Mouse (Mus musculus) spleen, embryonic (tissue): ENCODE data around the gene Armcx5.
"Not testable (repeated sequence)": the region's sequence is repeated elsewhere in the genome, so short reads cannot be mapped to it uniquely, and the experiment has no call there.

Source experiments
- CTCF ChIA-PET: fragments of 350-600 bp; sonication (Branson Sonifier 250); formaldehyde crosslinking; loops from one replicate; lab custom pipeline; 2022; lab: Charles Lee

Gene Armcx5

DNA sequence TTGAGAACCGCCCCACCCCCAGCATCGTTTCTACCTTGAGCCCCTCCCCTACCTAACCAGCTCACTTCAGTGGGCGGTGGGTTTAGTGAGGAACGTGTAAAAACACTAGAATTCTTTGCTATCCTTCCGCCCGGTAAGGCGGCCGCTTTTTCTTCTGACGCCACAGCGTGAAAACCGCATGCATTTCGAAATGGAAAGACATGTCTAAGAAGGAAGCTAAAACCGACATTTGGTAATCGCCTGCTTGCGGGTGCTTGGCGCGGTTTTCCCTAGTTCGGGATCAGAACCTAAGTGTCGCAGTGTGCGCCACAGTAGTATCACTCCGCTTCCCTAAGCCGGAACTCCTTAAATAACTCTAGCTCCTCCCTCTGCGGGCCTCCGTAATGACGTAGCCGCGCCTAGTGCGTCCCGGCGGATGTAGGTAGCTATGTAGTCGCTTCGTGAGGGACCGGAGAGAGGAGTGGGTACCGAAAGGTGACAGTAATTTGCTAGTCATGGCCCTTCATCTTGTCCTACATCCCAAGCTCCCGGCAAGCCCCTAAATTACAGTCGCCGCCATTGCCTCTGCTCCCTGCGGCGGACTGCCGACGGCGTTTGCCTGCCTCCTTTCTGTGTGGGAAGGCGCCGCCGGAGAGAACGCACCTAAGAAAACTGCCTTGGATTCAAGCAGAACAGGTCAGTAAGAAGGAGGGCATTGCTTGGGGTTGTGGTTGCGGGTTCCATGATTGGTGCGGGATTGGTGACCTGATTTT is at the start of gene Armcx5, which contains the start of gene Gprasp1:
Armcx5 (plus strand) TSS at position 430 of the 752 bp plus-strand sequence.
Gprasp1 (plus strand) TSS at position 430 of the 752 bp plus-strand sequence.
- CTCF ChIA-PET: interaction anchor here (0.6 kb wide), 1 partner anchor 55 kb away, joined by 3 read pairs; no protein-coding TSS in a partner anchor

DNA sequence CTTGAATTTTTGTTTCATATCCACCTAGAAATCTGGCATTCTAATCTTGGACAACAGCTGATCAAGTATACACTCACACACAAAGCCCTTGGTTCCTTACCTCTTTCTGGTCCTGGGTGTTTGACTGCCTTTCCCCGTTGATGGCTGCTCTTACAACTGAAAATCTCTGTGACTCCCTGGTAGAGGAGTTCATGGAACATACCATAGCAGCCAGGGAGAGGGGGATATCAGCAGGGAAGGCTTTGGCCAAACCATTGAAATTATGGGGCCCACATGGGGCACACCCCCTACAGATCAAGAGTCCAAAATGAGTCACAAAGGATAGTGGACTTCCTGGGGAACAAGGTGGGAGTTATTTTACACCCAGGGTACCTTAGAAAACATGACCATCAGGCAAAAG is 48.9 kb upstream of the Armcx5 start, which contains the start of gene Tcp11x2:
Tcp11x2 (minus strand) TSS at position 158 of the 400 bp plus-strand sequence.
- CTCF ChIA-PET: no interaction called here

DNA sequence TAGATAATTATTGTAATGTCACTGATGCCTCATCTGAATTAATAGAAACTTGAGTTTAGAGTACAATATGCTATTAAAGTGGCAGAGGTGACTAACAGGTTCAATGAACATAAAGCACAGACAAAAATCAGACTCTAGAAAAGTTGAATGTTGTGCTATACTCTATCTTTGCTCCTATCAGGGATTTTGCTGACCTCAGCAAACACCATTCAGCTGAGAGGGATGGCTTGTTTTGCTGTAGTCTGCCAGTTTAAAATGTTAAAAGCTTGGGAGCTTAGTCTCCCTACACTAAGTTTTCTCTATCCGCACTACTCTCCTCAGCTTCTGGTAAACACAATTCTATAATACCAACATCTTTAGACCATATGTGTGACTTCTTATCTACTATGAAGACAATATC is 39.4 kb upstream of the Armcx5 start:
- CTCF ChIA-PET: no interaction called here

DNA sequence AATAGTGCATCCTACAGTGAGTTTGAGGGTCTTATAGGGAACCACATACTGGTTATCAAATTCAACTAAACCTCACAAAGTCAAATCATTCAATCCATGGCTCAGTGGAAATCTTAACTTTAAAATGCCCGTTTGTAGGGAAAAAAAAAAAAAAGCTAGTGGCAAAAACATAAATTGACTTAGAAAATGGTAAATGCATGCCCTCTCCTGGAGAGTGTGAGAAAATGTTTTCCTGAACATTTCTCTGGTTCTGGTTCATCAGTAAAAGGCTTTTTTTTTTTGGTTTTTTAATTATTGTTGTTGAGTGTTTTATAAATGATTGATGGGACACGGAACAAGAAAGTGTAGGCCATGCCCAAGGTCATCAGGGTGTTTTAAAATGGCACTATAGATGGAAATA is 38.2 kb upstream of the Armcx5 start:
- CTCF ChIA-PET: no interaction called here

DNA sequence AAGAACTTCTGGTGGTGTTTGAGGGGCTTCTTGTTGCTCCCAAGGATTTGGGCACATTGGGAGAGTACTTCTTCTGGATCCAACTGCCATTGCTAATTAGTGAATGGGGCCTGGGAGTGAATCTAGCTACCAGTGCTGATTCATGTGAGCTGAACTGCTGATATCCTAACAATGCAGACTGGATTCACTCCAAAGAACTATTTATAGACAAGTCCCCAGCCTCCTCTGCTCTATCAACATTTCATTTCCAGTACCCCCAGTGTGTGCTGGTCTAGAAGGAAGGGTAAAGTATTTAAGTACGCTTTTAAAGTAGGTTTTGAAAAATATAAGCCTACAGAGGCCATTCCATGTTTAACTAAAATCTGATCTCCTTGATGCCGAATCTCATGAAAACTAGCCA is 29.7 kb upstream of the Armcx5 start:
- CTCF ChIA-PET: interaction anchor here (0.7 kb wide), 1 partner anchor 39 kb away, joined by 3 read pairs; no protein-coding TSS in a partner anchor

DNA sequence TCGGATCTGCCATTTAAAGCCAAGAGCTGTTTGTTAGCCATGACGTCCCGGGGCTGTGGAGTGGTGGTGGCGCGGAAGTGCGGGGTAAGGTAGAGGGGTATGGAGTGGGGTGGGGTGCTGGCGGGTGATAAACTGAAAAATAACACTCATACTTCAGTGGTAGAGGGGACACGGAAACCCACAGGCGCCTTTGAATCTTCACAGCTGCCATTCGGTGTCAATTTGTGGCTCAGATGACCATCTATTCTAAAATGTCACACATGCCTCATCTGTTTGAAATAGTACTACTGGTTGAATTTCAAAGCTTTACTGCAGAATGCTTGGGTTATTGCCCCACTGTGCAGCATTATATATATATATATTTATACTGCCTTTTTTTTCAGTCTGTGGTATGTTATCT is 17.4 kb upstream of the Armcx5 start, which contains the start of gene Tmsb15a:
Tmsb15a (minus strand) TSS at position 101 of the 400 bp plus-strand sequence.
- CTCF ChIA-PET: no interaction called here

DNA sequence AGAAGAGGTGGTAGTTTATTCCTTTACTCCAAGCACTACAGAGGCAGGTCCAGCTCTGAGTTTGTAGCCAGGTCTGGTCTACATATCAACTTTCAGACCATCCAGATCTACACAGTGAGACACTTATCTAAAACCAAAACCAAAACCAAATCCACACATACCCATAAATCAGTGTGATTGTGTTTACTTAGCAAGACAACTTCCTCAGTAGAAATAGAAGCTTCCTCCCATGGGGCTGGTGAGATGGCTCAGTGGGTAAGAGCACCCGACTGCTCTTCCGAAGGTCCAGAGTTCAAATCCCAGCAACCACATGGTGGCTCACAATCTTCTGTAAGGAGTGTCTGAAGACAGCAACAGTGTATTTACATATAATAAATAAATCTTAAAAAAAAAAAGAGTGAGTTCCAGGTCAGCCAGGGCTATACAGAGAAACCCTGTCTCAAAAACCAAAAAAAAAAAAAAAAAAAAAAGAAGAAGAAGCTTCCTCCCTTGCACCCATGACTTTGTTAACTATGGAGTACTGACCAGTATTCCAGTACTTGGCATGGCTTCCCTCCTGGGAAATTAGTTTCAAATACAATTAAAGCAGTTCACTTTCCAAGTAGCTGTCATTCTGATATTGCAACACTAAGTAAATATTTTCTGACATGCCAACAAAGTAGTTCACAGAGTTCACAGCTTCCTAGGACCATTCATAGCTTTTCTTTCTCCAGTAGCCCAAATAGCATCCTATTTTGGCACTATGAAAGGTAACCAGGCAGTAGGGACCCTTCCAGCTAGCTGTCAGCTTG is 3.6 kb upstream of the Armcx5 start:
- CTCF ChIA-PET: interaction anchor here (0.7 kb wide), 1 partner anchor 1332 kb away, joined by 3 read pairs; no protein-coding TSS in a partner anchor

DNA sequence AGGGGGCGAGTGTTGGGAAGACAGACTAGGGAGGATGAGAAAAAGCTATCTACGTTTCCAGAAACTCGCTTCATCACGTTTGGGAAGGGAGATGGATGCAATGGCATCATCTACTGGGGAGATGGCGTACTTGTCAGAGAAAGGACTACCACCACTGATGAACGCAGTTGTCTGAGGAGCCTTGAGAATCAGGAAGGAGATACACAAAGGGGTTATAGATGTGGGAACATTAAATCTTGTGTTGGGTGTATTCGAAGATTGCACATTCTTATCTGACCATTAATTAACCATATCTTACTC is 473 bp downstream of the Armcx5 start:
- CTCF ChIA-PET: interaction anchor here (0.6 kb wide), 1 partner anchor 55 kb away, joined by 3 read pairs; no protein-coding TSS in a partner anchor

DNA sequence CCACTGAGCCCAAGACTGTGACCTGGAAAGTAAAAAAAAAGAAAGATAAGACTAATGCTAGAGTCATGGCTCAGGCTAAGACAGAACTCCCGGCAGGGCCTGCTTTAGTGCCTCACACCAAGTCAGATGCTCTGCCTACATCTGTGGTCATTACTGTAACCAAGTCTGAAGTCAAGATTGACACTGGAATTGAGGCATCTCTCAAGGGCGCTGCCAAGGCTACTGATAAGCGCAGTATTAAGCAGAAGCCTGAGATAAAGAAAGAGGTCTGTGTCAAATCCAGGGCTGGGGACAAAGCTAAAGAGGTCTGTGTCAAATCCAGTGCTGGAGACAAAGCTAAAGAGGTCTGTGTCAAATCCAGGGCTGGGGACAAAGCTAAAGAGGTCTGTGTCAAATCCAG is 2.8 kb downstream of the Armcx5 start:
- CTCF ChIA-PET: not testable (repeated sequence)

DNA sequence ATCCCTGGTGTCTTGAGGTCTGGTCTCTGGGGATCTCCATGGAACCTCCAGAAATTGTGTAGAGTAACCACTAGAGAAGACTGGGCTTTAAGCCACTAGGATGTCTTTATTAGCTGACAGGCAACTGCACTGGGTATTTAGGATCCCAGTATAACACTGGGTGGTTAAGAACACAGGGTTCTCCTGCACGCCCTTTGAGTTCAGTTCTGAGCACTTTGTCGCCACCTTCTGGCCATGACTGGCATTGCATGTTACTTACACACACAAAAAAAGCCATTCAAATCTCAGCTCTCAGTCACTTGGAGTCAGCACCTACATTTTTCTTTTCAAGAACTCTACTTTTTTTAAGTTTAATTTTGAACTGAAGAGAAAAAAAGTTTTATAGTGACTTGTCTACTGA is 10.3 kb downstream of the Armcx5 start:
- CTCF ChIA-PET: no interaction called here

DNA sequence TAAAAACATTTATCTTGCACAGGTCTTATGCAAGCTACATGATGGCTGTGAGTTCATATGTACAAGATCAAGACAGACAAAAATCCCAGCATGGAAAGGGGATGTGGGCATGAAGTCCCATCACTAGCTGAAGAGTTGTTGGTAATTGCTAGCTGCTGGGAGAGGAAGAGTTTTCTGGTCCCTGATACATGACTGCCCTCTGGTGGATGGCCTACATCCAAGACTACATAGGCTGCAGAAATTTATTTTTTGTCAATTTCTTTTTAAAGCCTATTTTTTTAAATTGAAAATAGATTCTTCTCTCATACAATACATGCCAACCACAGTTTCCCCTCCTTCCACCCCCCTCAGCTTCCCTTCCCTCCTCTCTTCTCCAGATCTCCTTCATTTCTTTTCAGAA is 19.2 kb downstream of the Armcx5 start:
- CTCF ChIA-PET: no interaction called here

DNA sequence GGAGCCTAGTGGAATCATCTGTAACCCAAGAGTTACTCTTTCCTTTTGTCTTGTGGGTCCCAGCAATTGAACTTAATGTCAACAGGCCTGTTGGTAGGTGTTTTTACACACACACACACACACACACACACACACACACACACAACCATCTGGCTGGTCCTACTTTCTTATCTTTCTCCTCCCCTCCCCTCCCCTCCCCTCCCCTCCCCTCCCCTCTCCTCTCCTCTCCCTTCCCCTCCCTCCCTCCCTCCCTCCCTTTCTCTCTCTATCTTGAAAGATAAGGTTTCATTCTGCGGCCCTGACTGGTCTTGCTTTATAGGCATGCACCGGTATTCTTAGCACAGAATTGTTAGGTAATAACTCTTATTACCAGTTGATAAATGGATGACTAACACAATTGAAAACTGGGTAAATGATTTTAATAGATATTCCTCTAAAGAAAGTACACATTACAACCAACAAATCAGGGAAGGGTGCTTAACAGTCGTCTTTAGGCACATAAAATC is 25.6 kb downstream of the Armcx5 start:
- CTCF ChIA-PET: no interaction called here

DNA sequence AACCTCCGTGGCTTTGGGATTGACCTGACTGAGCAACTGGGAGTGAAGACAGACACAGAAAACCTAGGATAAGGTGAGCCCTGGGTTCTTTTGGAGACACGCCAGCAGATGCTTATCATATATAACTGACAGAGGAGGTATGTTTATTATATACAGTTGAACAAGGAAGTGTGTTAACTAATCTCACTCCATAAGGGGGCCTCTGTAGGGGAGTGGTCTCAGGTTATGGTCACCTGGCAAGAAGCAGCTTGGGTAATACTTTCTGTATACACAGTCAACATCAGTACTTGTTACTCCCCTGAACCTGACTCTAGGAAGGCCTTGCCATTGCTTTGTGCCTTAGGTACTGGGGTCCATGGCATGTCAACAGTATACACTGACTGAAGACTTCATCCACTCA is 26.0 kb downstream of the Armcx5 start:
- CTCF ChIA-PET: no interaction called here

DNA sequence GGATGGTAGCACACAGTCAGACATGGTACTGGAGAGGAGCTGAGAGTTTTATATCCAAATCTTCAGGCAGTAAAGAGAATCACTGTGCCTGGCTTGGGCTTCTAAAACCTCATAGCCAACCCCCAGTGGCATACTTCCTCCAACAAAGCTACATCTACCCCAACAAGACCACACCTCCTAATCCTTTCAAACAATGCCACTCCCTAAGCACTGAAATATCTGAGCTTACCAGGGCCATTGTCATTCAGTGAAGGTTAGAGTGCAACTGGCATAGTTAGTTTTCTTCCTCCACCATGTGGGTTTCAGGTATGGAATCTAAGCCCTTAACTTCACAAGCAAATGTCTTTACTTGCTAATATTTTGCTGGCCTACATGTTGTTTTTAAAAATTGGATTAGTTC is 49.0 kb downstream of the Armcx5 start:
- CTCF ChIA-PET: no interaction called here

DNA sequence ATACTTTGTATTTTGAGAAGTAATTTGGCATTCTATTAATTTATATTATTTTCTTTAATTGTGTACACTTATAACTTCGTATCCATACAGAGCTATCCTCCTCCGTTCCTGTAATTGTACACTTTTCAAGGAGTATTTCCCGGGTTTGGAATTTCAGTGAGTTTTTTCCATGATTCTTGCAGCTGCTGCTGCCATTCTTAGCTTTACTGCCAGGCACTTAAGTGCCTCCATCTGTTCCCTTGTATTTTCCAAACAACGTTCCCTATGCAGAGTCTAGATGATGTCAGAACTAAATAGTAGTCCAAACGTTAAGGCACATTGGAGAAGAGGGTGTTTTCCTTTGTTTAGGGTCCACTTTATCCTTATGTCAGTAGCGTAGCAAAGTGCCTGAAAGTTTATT is 49.8 kb downstream of the Armcx5 start:
- CTCF ChIA-PET: no interaction called here

DNA sequence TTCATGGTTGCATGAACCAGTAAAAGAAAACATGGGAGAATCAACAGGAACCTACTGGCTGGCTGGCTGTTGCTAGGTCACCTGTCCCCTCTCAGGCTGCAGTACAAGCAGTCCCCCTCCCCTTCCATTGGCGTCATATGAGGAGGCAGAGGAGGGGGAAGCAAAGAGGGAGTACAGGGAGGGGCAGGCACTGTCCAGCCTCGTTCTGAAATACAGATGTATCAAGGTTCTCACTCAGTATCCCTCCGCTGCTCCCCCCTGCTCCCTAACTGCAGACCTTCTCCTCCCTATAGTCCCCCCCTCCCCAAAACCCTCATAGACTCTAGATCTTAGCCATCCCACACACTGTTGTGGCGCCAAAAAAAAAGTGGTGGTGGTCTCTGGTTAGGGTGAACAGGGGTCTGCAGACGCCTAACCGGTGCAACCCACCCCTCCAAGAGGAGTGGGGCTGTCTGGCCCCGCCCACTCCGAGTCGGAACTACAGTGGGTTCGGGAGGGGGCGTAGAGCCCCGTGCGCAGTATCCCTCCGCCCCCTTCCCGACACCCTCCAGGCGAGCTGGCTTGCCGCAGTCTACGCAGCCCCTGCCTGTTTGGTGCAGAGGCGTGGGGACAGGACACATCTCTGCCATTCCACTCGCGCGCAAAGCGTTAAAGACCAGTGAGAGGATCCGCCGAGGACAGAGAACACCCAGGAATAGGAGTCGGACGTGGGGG is 53.2 kb downstream of the Armcx5 start:
- CTCF ChIA-PET: not testable (repeated sequence)

DNA sequence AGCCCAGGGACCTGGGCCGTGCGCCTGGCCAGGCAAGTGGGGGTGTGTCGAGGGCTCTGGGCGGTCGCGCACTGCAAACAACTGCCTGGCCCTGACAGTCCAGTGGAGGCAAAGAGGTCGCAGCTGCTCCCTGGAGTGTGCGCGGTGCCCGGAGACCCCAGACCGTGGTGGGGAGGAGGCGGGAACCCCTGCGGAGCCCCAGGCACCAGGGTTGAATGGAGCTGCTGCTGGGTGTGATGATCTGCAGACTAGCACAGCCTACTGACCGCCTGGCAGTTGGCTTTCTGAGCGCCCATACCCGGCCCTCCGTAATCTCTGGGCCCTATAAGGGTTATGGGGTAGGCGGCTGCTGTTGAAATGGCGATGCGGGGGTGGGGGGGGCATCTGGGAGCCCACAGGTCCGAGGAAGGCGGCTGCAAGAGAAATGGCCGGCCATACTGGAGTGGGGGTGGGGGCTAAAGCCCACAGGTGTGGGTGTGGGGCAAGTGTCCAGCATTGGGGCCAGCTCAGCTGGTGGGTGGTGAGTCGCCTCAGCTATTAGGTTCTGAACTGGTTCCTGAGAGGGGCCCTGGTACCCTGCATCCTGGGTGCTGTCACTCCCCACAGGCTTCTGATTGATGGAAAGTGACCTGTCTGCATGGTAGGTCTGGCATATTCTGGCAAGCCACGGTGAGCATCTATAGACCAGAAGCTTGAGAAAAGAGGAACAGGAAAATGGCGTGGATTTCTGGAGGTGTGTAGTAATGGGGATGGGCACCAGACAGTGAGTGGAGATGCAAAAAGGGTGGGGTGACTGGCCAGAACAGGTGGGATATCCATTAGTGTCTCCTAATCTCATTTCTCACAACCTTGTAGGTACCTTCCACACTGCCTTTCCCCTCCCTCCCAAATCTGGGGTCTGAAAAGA is 54.0 kb downstream of the Armcx5 start:
- CTCF ChIA-PET: not testable (repeated sequence)
